Mouse (Mus musculus) urinary bladder, postnatal 14 days (tissue): Measurements from ENCODE around the gene Myo1f.
"Not testable (repeated sequence)": the region's sequence is repeated elsewhere in the genome, so short reads cannot be mapped to it uniquely, and the experiment has no call there.

Source experiments
- DNase-seq: peaks from one replicate; pipeline ENCODE4 v3.0.0; 2021; ENCODE audit warnings: low spot score

Myo1f gene

DNA sequence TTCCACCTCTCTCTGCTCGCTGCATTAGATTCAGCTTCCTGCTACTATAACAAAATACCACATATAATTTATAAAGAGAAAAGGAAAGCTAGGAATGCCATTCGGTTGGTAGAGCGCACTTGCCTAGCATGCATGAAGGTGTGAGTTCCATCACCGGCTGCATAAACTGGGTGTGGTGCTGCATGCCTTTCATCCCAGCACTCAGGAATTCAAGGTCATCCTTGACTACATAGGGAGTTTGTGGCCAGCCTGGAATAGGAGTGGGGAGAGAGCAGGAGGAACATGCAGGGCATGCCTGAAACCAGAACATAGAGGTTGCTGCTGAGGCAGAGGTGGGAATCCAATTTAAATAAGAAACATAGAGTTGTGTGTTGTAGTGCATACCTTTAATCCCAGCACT is 28.6 kb downstream of the Myo1f start:
- no peak for DNase-seq

DNA sequence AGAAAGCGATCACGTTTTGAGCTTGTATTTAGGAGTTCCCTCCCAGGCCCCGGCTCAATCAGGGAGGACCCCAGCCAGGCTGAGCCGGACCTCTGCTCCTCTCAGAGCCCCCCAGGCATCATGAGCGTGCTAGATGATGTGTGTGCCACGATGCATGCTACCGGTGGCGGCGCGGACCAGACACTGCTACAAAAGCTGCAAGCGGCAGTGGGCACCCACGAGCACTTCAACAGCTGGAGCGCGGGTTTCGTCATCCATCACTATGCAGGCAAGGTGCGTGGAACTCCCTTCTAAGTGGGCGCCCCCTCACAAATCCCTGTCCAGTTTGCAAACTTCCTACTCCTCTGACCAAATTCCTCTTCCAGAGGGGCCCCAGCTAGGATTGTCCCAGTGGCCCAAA is 30.5 kb downstream of the Myo1f start:
- no peak for DNase-seq

DNA sequence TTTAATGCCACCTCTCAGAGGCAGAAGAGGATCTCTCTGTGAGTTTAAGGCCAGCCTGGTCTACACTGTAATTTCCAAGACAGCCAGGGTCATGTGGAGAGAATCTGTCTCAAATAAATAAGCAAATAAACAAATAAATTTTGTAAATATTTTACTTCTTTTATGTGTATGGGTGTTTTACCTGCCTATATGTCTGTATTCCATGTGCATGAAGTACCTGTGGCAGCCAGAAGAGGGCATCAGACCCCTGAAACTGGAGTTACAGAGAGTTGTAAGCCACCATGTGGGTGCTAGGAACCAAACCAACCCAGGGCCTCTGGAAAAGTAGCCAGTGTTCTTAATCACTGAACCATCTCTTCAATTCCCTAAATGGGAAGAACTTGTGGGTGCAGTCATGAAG is 41.8 kb downstream of the Myo1f start:
- DNase-seq, result no peak

DNA sequence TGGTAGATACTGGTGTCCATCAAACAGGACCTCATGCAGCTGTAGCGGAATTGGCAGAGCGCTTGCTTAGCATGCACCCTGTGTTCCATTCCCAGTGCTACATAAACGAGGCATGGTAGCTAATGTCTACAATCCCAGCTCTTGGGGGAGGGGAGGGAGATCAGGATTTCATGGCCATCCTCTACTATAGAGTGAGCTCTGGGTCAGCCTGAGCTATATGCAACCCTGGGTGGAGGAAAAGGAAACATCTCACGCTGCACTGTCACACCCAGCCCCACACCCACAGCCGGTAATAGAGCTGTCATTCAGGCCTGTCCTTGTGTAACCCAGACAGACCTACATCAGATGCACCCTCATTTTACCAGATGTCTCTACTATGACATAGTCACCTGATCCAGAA is 43.0 kb downstream of the Myo1f start:
- no peak for DNase-seq

DNA sequence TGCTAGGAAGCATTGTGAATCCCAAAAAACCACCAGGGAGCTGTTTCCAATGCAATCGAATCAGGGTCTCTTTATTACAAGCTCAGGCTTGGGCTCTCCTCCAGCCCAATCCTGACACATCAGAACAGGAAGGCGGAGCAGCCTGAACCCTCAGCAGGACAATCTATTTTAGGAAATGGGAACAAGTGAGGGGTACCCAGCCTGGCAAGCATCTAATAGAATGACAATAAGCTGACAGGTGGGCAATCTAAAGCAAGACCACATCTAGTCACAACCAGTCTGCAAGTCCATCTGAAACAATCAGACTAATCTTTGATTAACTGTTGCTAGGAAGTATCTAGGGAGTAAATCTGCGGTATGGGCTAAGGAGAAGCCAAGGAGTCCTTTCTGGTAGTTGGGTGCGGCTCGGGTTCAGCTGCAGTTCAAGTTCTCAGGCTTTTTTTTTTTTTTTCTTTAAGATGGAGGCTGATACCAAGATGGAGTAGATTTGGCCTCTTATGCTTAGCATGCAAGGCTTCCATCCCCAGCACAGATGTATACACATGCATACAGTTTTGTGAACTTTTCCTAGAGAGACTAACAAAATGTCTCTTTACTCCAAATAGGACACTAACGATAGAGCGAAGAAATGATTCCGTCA is 44.4 kb downstream of the Myo1f start:
- DNase-seq, result no peak

DNA sequence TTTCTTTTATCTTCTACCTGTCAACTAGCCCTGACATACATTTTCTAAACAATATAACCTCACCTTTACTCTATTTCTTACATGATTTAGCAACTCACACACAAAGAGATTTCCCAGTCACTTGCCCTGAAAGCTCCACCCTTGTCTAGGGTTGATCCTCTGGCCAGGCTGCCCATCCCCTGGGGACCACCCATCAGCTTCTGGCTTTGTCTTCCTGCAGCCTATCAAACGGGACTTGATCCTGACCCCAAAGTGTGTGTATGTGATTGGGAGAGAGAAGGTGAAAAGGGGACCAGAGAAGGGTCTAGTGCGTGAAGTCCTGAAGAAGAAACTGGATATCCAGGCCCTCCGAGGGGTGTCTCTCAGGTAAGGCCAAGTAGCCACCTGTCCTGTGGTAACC is 45.3 kb downstream of the Myo1f start:
- no peak for DNase-seq

DNA sequence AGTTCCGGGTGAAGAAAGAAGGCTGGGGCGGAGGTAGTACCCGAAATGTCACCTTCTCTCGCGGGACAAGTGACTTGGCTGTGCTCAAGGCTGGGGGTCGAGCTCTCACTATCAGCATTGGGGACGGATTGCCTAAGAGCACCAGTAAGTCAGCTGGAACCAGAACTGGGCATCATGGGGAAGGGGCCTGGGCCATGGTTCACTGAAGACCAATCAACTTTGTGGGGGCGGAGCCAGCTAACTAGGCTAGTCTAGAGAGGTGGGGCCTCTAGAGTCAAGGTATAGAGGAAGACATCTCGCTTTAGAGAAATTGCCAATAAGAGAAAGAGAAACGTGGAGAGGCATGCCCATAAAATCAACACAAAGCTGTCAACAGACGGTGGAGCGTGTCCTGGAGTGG is 46.4 kb downstream of the Myo1f start:
- DNase-seq, result no peak

DNA sequence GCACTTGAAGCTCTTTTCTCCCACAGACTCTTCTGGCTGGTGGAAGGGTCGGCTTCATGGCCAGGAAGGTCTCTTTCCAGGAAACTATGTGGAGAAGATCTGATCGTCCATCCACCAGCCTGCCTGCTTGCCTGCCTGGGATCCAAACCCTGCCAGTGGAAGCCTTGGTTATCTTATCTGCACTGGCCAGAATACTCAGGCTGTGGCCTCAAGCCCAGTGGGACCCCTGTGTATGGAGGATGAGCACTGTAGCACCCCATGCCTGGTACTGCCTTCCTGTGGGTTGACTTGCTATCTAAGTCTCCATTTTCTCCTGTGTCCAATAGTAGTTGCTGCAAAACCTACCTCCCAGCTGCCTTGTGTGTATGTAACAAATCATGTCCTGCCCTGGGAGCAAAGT is 51.8 kb downstream of the Myo1f start:
- DNase-seq, result no peak

DNA sequence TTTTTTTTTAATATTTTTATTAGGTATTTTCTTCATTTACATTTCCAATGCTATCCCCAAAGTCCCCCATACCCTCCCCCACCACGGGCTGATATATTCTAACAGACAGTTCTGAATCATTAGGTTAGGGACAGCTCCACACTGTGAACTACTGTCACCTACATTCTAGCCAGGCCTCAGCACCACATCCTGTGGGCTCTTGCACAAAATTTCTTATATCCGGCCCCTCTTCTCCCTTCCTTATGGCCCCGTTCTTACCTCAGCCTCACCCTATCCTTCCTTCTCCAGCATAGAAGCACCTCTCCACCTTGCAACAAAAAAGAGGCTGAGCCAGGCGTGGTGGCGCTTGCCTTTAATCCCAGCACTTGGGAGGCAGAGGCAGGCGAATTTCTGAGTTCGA is 55.0 kb downstream of the Myo1f start:
- DNase-seq, result no peak

DNA sequence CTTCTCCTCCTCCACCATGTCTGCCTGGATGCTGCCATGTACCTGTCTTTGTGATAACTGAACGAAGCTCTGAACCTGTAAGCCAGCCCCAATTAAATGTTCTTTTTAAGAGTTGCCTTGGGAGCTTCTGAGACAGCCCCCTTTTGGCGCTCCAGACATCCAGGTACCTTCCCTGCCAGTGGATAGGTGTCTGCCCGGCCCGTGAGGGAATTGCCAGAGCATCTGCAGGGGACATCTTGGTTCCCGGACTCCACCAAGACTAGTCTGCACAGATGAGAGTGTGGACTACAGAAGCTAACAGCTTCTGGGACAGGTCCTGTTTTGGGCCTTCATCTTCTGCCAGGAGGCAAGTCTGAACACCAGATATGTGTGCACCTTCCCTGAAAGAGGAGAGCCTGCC is 58.2 kb downstream of the Myo1f start:
- not testable (repeated sequence) for DNase-seq

DNA sequence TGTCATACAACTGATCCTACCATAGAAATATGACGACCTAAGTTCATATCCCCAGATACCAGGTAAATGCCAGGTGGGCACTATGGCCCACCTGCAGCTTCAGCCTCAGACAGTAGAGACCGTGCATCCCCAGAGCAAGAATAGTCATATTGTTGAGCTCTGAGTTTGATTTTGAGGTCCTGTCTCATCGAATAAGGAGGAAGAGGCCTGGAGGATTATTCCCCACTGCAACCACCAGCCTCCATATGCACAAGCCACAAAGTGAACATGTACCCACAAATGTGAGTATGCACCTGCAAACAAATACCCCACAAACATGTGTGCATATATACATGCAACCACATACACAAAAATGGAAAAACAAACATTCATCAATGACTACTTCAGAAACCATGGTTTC is 71.8 kb downstream of the Myo1f start:
- no peak for DNase-seq

DNA sequence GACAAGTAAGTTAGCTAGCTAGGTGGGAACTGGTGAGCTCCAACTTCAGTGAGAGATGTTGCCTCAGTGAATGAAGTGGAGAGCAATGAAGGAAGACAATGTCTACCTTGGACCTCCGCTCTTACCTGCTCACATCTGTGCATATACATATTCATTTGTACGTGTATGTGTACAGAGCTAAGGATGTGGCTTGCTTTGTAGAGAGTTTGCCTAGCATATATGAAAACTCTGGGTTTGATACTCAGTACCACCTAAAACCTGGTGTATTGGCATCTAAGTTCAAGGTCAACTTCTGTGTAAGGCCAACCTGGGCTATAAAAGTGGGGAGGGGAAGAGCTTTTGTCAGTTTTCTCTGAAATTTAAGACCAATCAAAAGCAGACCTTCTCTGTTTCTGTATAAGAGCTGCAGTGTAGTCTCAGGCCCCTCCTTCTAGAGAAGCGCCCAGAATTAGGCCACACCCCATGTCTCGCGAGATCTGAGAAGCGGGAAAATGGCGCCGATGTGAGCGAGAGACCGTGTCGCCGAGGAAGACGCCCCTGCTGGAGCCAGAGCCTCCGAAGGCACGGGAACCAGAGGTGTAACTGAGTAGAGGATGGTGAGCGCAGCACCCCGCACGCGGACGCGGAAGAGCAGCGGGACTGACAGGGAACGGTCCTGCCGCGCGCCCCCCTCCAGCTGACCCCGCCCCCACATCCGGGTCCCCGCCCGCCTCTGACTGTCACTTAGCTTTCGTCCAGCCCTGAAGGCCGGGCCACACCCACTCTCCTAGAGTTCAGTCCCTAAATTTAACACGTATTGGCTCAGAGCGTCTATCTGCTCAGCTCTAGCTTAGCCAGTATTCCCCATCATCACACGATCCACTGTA is 73.3 kb downstream of the Myo1f start, which contains the start of gene Zfp414:
Gene Zfp414, plus strand, starts transcription at position 470 of the 866 bp plus-strand sequence.
- DNase-seq, result peak; percentile 94

DNA sequence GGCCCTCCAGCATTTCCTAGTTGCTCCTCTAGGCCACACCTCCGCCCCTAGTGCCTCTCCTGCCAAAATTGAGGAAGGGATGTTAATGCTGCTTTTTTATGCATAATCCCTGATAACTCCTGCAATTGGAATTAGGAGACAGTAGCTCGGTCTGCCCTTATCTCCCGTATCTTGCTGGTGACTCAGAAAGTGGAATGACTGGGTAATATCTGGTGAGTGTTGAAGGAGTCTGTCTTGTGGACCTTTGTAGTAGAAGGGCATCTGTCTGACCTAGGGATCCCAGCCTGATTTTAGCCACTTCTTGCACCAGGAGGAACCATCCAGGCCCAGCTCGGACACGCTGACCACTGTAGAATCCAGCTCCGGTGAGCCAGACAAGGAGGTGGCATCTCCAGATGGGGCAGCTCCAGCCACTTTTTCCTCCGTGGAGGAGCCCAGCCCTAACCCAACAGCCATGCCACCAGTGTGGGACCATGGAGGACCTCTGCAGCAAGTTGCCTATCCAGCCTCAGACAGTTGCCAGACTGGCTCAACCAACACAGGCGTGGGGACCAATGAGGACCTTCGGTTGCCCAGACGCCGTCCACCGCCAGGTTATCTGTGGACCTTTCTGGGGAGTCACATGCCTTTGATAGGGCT is 74.1 kb downstream of the Myo1f start:
- no peak for DNase-seq

DNA sequence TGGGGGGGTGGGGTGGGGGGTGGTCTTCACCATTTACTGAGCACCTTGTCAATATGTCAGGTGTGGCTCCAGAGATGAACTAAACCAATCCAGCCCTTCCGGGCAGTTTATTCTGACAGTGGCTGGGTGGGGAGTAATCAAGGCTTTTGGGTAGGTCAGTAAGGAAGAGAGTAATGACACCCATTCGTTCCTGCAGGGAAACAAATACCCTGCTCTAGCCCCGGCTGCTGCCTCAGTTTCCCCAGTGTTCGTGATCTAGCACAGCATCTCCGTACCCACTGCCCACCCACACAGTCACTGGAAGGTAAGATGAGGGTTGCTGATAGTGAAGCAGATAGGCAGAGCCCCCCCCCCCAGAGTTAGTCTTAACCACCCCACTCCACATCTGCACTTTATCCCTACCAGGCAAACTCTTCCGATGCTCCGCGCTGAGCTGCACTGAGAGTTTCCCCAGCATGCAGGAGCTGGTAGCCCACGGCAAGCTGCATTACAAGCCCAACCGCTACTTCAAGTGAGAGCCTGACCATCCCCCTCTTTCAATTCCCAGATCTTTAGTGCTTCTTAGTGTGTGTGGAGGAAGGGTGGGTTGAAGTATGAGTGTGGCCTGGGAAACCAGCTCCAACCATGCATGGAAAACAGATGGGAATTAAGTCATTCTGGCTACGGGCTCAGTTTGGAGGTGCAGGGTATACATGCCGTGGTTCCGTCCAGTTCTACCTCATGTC is 74.8 kb downstream of the Myo1f start:
- no peak for DNase-seq

DNA sequence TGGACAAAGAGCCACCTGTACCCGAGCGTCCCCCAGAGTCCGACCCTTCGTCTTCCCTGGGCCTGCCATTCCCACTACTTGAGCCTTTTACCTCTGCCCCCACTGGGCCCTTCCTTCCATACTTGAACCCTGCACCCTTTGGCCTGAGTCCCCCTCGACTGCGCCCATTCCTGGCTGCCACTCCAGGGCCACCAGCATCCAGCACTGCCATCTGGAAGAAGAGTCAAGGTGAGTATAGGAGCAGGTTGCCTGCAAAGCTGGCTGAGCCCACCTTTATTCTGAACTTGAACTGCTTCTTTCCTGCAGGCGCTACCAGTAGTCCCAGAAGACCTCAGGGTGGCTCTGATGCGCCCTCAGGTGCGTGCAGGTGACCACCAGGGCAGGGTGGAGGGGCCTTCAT is 75.7 kb downstream of the Myo1f start:
- no peak for DNase-seq

DNA sequence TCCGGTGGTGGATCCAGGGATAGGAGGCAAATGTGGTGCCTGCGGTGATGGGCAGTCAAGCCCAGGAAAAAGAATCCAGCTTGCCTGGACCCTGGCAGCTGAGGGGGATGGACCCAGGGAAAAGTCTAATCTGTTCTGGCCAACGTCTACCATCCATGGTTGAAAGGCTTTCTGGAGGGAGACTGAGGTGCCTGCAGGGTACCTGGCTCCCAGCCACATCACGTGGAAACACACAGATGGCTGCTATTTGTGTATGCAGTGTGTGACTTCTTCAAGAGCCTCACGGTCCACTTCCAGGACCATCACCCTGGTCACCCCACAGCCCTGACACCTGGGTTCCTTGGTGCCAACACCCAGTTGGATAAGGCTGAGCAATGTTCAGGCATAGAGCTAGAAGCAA is 76.3 kb downstream of the Myo1f start:
- DNase-seq, result no peak

DNA sequence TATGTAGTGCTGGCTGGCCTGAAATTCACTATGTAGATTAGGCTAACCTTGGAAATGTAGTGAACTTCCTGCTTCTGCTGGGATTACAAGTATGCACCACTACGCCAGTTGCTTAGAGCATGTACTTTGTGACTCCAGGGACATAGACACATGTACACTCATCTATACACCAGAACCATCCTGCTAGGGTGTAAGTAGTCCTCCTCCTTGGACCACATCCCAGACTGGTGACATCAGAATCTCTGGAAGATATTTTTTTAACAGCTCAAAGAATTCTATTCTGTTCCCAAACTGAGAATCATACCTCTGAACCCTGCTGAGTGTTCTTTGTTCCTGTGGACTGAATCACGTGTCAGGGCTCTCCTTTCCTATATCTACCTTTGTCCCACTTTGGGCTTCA is 81.5 kb downstream of the Myo1f start:
- DNase-seq, result no peak

DNA sequence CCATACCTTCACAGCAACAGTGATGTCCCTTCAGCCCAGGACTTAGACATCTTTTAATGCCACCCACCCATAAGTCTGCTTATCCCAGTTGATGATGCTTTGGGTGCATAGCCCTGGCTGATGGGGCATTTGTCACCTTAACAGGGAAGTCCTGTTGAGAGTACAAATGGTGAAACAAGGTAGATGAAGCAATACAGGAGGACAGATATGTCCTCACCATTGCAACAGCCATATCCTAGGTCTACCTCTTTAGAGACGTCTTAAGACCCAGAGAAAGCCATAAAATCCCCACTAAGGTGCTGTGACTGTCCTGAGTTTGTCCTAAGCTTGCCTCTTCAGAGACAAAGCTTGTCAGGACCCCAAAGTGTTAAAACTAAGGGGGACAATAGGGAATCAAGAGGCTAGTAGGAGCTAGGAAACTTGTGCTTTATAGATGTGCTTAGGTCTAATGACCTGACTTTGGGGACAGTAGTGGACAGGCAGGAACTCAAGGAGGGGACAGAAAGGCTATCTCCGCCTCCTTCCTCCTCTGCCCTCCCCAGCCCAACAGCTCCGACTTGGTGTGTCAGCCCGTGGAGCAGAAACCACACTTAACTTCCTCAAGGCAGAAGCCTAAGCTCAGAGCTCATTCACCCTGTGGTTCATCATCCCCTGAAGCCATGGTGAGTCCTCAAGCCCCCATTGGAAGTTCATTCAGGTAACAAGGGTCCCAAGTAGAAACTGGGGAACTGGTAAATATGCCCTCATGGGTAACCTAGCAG is 82.2 kb downstream of the Myo1f start, which contains the start of gene Pram1:
Gene Pram1, plus strand, starts transcription at position 541 of the 761 bp plus-strand sequence.
- DNase-seq, result no peak

DNA sequence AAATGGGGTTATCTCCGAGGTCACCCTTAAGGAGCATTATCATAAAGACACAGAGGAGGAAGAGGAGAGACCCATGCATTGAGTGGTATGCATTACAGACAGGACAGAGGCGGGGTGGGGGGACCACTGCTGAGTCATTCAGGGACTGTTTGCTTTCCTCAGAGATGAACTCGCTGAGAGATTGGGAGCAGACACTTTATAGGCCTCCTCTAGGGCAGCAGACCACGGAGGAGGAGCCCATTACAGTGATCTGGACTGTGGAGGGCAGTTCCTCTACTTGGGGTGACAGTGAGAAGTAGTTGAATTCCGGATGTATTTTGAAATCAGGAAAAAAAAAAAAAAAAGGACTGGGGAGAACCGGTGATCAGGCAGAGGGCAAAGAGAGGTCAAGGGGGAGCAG is 84.2 kb downstream of the Myo1f start:
- DNase-seq, result no peak

DNA sequence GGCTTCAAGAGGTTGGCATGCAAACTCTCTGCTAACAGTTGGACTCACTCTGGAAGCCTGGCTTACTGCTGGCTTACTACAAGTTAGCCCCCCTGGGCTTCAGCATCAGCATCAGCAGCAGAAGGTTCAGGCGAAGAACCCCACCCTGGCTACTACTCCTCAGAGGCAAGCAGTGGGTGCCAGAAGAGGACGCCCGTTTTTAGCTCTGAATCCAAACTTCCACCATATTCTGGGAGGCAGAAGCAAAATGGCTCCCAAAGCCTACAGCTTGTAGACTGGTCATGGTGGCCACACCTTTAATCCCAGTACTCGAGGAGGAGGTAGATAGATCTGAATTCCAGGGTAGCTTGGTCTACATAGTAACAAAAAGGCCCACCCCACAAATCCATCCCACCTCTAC is 88.6 kb downstream of the Myo1f start:
- DNase-seq, result no peak

DNA sequence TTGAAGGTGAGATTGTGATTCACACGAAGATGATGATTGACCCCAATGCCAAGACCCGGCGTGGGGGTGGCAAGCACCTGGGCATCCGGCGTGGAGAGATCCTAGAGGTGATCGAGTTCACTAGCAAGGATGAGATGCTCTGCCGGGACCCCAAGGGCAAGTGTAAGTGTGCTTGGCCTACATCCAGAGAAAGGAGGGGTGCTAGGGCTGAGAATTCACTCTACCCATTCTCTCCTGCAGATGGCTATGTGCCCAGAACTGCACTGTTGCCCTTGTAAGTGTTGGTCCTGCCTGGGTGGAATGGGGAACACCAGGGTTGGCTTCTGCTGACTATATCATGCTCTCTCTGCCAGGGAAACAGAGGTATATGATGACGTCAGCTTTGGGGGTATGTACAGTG is 89.6 kb downstream of the Myo1f start:
- no peak for DNase-seq
